Mouse (Mus musculus): ENCODE results near the gene Cdyl.

The Cdyl gene

DNA sequence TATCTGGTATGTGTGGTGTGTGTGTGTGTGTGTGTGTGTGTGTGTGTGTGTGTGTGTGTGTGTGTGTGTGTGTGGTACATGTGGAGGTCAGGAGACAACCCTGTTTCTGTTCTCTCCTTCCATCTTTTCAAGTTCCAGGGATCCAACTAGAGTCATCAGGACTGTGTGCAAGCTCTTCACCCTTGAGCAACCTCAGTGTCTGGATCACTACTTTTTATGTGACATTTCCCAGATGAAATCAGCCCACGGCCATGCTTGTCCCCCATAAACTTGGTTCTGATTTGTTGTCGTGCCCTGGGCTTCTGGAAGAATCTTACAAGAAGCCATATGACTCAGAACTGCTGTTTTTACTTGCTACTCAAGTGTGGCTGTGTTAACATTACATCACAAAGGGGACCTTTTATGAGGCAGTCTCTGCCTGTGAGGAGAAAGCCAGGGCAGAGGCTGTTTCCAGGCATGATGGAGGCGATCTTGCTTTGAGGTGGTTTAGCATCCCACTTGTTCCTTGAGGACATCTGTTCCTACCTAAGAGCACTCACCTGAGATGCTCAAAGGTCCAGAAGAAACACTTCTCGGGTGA lies at the start of gene Cdyl:
TSS of gene Cdyl (plus strand) at position 428 of the 580 bp plus-strand sequence.
- no peak for DNase-seq (ENCODE audit: low read depth, low spot score)

DNA sequence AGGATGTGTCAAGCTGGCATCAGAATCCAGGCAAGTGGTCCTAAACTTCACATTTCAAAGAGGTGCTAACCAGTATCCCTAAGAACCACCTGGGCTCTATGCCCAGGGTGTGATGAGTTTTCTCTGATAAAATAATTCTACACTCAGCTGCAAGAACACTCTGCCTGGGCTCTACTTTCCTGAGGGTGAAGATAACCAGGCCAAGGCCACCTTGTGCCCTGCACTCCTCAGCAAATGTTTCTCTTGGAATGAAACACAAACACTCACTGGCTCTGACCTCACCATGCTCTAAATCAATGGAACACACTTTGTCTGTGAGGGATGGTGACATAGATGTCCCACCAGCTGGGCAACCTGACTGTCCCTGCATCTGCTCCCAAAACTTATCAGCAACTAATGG lies 48.9 kb upstream of the Cdyl start:
- DNase-seq (ENCODE audit: low read depth, low spot score) = no peak

DNA sequence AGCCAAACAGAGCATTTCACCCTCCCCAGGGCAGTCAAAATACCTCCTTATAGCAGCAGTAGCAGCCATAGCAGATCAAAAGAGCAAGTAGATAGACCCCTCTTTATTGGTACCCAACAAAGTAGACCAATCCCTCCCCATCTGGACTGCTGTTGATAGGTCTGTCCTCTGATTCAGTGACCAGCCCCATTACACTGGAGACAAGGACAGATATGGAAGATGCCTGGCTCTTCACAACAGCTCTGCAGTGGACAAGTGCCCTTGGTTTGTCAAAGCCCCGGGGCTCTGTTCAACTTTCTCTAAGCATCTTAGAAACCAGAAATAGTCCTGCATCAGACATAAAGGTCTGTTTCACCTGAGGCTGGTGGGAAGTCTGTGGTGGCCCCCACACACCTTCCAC lies 47.1 kb upstream of the Cdyl start:
- DNase-seq (ENCODE audit: low read depth, low spot score) = no peak

DNA sequence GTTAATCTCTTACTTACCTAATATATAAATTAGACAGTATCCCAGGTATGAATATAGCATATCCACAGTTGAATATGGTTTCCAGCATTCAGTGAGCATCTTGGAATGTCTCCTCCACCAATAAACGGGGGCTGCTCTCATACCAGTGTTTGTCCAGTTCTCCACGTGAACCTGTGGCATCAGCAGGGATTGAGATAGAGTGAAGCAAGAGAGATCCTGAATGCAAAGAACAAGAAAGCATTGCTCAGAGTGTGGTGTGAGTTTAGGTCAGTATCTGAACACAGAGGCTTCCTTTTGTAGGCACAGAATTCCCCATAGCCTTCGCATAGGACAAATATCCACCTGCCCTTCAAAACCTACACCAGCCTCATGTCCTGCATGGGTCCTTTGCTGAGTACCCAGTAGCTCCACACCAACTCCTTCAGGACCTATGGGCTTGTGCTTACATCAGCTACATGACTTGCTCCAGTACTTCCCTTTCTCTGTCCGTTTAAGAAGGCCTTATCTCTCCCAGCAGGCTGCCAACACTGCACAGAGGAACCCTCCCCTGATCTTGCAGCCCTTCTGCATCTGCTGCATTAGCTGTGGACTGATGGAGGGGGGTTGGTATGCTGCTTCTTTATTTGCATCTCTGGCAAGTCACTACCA lies 44.7 kb upstream of the Cdyl start:
- no peak for DNase-seq (ENCODE audit: low read depth, low spot score)

DNA sequence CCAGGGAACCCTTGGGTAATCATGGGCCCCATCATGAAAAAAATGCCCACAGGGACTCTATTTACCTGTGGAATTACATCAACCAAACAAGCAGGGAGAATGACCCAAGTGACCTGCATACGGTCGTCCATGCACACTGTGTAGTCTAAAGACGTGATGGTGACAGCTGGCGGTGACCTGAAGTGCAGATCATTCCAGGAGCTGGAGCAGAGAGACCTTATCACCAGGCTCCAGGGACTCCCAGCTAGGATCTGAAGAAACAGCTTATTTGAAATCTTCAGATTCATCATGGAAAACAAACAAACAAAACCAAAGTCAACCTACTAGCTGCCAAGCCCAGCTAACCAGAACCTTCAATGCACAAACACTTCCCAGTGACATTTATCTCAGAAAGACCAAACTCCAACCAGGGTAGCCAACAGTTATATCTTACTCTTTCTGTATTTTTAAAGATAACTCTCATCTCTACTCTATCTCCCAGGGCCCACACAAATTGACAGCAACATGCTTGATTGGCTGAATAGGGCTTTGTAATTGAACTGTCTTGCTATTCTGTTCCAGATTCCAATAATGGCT lies 43.0 kb upstream of the Cdyl start:
- DNase-seq (ENCODE audit: low read depth, low spot score) = no peak

DNA sequence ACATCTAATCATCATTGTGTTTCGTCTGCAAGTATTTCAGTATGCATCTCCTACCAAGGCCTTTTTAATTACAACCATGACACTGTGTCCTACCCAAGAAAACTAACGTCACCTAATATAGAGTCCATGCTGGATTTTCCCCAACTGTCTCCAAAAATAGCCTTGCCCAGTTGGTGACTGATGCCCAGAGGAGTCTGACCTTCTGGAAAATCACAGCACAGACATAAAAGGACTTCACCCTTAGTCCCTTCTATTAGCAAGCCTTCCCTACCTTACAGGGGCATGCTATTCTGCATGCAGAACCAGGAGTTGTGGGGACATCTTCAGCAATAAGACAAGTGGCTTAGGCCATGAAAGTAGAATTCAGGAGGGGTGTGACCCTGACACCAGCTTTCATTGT lies 40.3 kb upstream of the Cdyl start:
- no peak for DNase-seq (ENCODE audit: low read depth, low spot score)

DNA sequence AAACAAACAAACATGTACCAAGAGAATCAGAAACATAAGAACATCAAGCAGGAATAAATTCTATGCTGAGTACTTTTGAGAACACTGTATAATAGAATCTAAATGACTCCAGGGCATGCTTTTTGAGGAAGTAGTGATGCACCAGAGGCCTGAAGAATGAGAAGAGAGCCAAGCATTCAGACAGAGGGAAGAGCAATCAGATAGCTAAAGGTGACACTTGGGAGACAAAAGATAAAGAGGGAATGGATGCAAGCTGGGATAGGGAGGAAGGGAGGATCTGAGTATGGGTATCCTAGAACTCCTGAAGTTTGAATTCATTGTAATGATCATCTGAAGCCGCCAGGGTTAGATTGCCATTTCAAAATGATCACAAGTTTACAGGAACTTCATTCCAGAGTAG lies 38.9 kb upstream of the Cdyl start:
- no peak for DNase-seq (ENCODE audit: low read depth, low spot score)

DNA sequence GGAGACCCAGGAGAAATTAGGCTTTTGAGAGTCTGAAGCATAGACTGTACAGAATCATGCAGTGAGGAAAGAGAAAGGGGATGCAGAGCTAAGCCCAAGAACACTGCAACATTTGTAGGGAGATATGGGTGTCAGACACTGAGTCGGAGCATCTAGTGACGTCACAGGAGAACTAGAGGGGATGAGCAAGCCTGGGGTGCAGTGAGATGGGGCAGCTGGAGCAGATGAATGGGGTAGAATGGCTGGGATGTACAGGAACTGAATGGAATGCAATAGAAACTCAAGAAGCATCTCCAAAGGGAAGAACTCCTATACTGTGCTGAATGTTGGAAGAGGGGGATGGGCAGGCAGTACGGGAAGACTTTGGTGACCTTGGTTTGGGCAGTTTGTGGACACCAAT lies 34.8 kb upstream of the Cdyl start:
- DNase-seq (ENCODE audit: low read depth, low spot score) = no peak

DNA sequence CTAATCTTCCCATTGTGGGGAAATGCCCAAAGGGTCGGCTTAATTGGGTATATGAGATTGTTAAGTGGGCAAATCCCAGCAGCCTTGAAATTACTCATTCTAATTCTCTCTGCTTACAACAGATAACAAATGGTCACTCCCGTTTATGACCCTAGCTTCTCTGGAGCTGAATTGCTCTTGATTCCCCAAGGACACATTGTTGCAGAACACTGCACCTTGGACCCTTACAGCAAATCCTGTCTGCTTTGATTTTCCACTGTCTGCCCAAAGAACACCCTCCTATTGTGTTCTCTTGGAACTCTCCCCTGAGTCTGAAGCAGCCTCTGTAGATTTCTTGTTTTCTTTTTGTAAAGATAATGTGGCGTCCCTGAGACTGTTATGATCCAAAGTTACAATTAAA lies 34.1 kb upstream of the Cdyl start:
- DNase-seq (ENCODE audit: low read depth, low spot score) = no peak

DNA sequence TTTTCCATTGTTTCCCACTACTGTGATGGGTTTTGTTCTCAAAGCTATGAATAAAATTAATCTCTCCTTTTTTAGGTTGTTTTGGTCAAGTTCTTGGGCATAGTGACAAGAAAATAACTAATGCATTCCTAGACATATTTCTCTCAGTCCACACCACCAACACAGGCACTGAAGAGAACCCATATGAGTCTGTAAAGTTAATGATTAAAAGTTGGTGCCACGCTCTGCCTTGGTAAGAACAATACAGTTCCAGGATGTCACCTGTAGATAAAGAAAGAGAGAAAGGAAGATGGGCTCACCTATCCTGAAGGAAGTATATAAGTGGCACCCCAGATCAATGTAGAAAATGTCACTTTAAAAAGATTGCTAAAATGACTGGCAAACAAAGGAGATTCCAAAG lies 32.3 kb upstream of the Cdyl start:
- DNase-seq (ENCODE audit: low read depth, low spot score) = no peak

DNA sequence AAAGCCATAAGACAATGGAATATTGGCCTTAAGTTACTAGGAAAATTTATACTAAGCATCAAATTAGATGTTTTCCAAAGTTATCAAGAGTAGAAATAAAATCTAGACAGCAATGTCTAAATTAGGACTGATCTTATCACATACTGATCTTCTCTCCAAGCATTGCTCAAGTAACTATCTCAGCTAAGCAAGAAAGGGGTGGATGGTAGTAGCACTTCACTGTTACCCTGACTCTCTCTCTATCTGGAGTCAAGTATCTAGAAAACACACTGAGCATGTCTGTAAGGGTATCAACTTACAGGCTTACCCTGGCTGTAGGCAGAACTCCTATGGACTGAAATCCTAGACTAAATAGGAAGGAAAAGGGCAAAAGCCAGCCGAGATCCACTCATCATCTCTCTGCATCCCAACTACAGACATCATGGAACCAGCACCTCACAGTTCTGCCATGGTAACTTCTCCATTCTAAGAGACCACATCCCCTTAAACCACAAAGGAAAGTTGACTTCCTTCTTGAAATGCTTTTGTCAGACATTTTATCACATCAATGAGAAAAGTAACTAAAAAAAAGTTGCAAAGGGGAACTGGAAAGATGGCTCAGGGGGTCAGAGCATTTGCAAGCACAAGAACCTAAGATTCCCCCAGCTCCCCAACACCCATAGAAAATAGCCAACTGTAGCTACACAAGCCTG lies 12.4 kb upstream of the Cdyl start:
- no peak for DNase-seq (ENCODE audit: low read depth, low spot score)

DNA sequence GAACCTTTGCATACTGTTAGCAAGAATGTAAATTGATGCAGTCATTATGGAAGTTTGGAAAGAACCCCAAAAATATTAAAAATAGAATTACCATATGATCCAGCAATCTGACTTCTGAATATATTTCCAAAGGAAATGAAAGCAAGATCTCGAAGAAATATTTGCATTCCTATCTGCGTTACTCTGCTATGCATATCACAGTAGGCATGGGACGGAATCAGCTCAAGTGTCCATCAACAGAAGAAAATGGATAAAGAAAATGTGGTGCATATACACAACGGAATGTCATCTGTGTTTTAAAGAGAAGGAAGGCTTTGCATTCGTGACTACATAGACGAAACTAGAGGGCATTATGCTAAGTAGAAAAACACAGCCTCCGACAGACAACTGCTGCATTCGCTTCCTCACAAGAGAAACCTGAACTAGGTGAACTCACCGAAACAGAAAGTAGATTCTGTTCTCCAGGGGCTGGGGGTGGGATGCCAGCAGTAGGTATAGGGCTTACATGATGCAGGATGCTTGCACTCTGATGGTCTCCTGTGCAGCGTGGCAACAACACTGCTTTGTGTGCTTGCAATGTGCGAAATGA lies 9.3 kb upstream of the Cdyl start:
- no peak for DNase-seq (ENCODE audit: low read depth, low spot score)

DNA sequence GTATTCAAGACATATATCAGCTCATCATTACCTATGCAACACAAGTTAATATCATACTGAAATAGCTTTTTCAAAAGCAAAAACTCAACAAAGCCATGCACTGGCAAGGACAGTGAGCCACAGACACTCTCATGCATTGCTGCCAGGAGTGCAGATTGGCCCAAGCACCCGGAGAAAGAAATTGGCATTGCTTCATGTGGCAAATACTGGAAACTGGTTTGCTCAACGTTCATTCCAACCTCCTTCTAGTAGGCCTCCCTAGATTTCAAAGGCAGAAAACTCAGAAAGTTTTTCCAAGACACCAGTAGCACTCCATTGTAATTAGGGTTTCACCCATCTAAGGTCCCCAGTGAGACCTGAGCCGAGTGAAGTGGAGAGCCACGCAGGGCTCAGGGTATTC lies 6.8 kb upstream of the Cdyl start:
- DNase-seq (ENCODE audit: low read depth, low spot score) = no peak

DNA sequence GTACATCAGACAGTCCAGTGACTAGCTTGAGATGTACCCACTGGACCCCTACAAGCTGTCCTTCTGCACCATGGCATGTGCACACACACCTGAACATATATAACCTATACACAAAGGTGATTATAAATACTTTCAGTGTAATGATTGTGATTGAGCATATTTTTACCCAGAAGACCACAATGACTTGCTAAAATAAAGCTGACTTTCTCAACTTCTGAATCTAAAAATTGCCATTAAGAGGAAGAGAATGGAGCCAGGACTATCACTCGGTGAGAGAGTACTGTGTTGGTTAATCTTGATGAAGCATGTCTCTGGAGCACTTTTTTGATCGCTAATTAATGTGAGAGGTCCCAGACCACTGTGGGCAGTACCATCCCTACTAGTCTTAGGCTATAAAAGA lies 2.8 kb upstream of the Cdyl start:
- DNase-seq (ENCODE audit: low read depth, low spot score) = no peak

DNA sequence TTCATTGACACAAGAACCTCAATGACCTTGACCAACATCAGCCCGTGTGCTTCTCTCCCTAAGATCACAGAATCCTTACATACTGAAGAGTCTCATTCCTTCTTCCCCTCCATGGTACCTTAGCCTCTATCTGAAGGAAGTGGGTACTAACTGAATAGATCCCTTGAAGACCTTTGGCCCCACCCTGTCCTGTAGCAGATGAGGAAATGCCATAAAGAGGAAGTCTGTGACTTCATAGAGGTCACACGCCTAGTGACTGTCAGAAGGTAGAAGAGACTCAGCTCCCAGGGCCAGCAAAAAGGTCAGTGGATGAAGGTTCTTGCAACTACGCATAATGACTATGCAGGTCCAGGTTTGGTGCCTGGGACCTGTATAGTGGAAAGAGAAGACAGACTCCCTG lies 5.8 kb downstream of the Cdyl start:
- no peak for DNase-seq (ENCODE audit: low read depth, low spot score)

DNA sequence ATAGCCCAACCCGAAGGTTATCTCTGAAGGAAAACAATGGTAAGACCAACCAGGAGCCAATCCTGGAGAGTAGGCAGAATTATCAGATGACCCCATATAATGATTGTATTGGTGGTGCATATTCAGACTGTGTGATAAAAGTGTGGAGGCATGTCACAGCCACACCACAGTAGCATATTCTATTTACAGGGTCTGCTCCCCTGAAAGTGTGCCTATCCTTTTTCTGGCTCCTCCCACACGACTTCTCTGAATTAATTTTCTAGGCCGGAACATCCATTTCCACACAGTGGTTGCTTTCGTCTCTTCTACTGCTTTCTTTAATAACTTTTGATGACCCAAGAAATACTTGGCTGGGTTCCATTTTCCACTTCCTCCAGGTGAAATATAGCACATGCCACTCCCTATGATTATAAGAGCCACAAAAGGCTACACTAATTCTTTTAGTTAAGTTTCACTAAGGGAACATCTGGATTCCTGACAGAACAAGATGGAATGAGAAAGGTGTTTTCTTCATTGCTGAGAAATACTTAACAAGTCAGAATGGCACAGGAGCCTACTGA lies 10.4 kb downstream of the Cdyl start:
- DNase-seq (ENCODE audit: low read depth, low spot score) = no peak

DNA sequence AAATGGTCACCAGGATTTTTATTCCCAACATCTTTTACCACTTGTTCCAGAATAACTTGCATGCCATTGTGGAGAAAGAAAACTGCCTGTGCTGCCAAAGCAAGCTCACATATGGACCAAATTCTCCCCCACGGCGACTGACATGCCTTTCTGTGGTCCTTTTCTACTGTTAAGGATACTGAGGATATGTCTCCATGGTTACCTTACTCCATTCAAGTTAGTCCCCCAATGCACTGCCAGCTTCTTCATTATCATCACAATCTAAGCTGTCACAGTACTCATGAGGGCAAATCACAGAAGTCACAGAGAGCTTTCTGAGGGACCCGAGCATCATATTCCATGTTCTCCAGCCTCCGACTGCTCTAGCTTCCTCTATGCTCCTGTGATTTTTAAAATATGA lies 11.2 kb downstream of the Cdyl start:
- DNase-seq (ENCODE audit: low read depth, low spot score) = no peak

DNA sequence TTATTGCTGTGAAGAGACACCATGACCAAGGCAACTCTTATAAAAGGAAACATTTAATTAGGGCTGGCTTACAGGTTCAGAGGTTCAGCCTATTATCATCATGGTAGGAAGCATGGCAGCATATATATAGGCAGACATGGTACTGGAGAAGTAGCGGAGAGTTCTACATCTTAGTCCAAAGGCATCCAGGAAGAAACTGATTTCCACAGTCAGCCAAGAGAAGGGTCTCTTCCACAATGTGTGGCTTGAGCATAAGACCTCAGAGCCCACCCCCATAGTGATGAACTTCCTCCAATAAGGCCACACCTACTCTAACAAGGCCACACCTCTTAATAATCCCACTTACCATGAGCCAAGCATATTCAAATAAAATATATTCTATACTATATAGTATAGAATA lies 17.3 kb downstream of the Cdyl start:
- no peak for DNase-seq (ENCODE audit: low read depth, low spot score)

DNA sequence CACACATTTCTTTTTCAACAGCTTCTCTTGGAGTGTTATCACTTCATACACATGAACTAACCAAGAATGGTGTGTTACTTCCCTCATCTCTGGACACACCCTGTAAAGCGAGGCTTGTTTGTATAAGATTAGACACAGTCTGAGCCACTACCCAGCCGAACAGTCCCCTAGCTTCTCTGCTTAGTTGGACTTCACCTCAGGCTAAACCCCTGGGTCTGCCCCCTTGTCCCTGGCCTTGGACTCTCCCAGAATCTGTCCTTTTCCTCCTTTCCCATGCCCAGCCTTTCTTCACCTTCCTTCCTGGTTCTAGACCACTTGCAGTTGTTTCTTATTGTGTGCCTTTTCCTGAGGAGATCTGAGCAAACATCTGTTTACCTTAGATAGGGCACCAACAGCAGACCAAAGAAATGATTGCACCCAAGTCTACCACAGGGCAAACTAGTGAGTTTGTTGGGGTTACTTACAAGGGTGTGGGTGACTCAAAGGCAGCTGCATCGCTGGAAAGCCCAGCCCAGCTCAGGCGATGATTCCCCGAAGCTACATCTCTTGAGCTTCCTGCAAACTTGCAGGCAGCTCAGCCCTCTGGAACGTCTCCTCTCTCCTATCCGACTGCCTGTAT lies 17.9 kb downstream of the Cdyl start:
- DNase-seq (ENCODE audit: low read depth, low spot score) = no peak

DNA sequence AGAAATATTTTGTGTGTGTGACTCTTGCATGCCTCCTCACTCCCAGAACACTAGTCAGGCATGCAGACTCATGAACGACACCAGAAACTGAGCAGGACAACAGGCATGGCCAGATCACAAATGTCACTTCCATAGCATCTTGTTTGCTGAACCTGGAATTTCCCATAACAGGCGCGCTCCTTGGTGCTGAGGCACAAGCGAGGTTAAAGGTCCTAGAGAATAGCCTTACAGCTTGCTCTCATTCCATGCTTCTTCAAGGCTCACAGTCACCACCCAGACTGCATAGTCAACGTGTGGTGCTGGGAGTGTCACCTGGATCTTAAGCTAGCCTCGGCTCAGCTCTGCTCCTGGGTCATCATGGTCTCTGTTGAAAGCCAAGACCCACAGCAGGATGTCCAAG lies 19.1 kb downstream of the Cdyl start:
- no peak for DNase-seq (ENCODE audit: low read depth, low spot score)

DNA sequence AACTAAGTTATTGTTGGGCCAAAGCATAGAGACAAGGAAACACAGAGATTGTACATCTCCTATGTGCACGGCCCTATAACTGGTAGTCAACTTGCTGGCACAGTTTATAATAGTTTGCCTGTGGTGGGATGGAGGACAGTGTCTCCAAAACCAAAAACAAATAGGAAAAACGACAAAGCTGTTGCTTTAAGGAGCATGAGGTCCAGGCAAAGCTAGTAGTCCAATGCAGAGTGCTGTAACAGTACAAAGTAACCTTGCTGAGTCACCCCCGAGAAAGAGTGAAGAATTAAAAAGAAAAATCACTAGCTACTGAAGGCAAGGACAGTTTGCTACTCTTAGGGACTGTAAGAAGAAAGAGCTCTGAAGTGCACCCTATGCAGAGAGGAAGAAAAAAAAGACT lies 21.7 kb downstream of the Cdyl start:
- DNase-seq (ENCODE audit: low read depth, low spot score) = no peak

DNA sequence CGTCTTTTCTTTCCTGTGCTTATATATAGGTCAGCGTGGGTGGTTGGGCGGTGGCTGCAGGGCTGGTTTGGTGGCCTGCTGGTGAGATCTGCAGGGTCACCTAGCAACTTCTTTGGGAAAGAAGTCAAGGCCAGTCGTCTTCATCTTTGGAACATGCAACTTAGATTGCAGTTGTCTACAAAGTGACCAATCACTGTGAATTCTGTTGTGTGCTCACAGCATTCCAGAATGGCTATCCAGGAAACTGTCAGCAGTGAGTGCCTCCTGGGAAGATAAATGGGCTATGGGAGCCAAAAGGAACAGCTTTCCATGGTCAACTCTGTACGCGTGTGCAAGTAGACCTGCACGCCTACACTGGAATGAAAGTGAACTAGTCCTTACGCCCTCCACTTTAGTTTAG lies 26.6 kb downstream of the Cdyl start:
- no peak for DNase-seq (ENCODE audit: low read depth, low spot score)
